Mouse (Mus musculus) lung, adult 2 months (tissue): ENCODE results near the gene Iqcn. TPM values are rescaled to one million over a fixed set of nuclear protein-coding genes. Genes with fewer than 3 reads are reported as not detected.

ENCODE experiments used
- DNase-seq: peaks from one replicate; pipeline ENCODE4 v3.0.0; 2022
- H3K4me1 ChIP-seq: fragments of 200-500 bp; 2 replicates; pipeline ENCODE4 v1.6.1; 2011; ENCODE audit warnings: low read length; ENCODE audit not compliant: control insufficient read depth, insufficient read depth
- H3K4me3 ChIP-seq: fragments of 200-500 bp; replicated peaks from 2 replicates; pipeline ENCODE3; 2011; ENCODE audit warnings: low read depth, mild to moderate bottlenecking, control low read depth, low read length; ENCODE audit errors: extremely low read depth
- CTCF ChIP-seq: fragments of 200-500 bp; IDR thresholded peaks from 2 replicates; pipeline ENCODE4 v1.5.1; 2011; ENCODE audit warnings: mild to moderate bottlenecking, low read length, control low read depth; ENCODE audit not compliant: insufficient read depth
- POLR2A ChIP-seq: fragments of 200-500 bp; IDR thresholded peaks from 2 replicates; pipeline ENCODE4 v1.6.1; 2011; ENCODE audit warnings: low read depth, mild to moderate bottlenecking, control low read depth, low read length, borderline replicate concordance; ENCODE audit errors: extremely low read depth
- WGBS: fragments of 180-500 bp; shearing (Covaris S2); methylation state at CpG from one replicate; pipeline ENCODE4 v1.1.7; 2018; 5-methylcytosine and 5-hydroxymethylcytosine counted together
- polyA plus RNA-seq: library from polyadenylated mRNA; depleted of rRNA; stranded (reverse); fragments of >200 nt; gene quantifications from 2 replicates; pipeline ENCODE4 v1.2.3, GENCODE M21; 2012

The Iqcn gene
- polyA plus RNA-seq, 1 experiment = not detected

GRCm38 (mm10) chr8:70750128-70750680 lies 46.9 kb downstream of the Iqcn start:
- no peak overlapping the region for H3K4me3 ChIP-seq
- no peak for TF ChIP-seq CTCF
- TF ChIP-seq POLR2A = no peak
- DNase-seq = no peak
- peaks cover 12% of the 10 kb centered on the region for H3K4me1 ChIP-seq
- WGBS = 81% methylated on average over 13 of the region's 13 CpGs

GRCm38 (mm10) chr8:70752000-70752764 lies 48.9 kb downstream of the Iqcn start:
- Histone ChIP-seq H3K4me1 (peaks cover 13% of the 10 kb centered on the region), H3K4me3 (no peak overlapping the region)
- peak; percentile 83 for DNase-seq
- peak; percentile 42; the same call in 1 of the 2 replicates for TF ChIP-seq CTCF
- no peak for TF ChIP-seq POLR2A
- WGBS = 11% methylated on average over 11 of the region's 11 CpGs

GRCm38 (mm10) chr8:70753151-70753550 lies 49.9 kb downstream of the Iqcn start:
- Histone ChIP-seq H3K4me1 (peaks cover 13% of the 10 kb centered on the region), H3K4me3 (peak overlapping the region; percentile 45)
- DNase-seq = peak; percentile 83
- 4% methylated on average over 21 of the region's 21 CpGs for WGBS
- TF ChIP-seq CTCF (no peak), POLR2A (peak; percentile 73; the same call in 1 of the 2 replicates)

GRCm38 (mm10) chr8:70754043-70754870 lies 51.0 kb downstream of the Iqcn start, which contains the start of gene Rab3a:
Gene Rab3a (plus strand): TSS chr8:70754679.
- WGBS = 6% methylated on average over 37 of the region's 37 CpGs
- H3K4me3 ChIP-seq = peak within 1 kb of the TSS; percentile 83
- H3K4me1 ChIP-seq = peaks cover 13% of the 10 kb centered on the region
- TF ChIP-seq POLR2A (peak; percentile 39; the same call in 1 of the 2 replicates), CTCF (no peak)
- DNase-seq = peak; percentile 93

- 9% methylated on average over 50 of the region's 50 CpGs for WGBS
- no peak for TF ChIP-seq CTCF
- no peak; the same call in 1 of the 2 replicates for TF ChIP-seq POLR2A
- peak overlapping the region; percentile 83 for H3K4me3 ChIP-seq
- DNase-seq = no peak
- peaks cover 19% of the 10 kb centered on the region for H3K4me1 ChIP-seq
Observed at GRCm38 (mm10) chr8:70754871-70755660, 51.8 kb downstream of the Iqcn start.

GRCm38 (mm10) chr8:70755661-70756475 lies 52.6 kb downstream of the Iqcn start:
- TF ChIP-seq POLR2A = no peak
- no peak for TF ChIP-seq CTCF
- DNase-seq = no peak
- WGBS = 81% methylated on average over 24 of the region's 24 CpGs
- H3K4me3 ChIP-seq = no peak overlapping the region
- H3K4me1 ChIP-seq = peaks cover 21% of the 10 kb centered on the region

- no peak for TF ChIP-seq CTCF
- TF ChIP-seq POLR2A = no peak
- WGBS = 87% methylated on average over 6 of the region's 6 CpGs
- H3K4me1 ChIP-seq = peaks cover 24% of the 10 kb centered on the region
- DNase-seq = no peak
- H3K4me3 ChIP-seq = no peak overlapping the region
Observed at GRCm38 (mm10) chr8:70756476-70757040, 53.3 kb downstream of the Iqcn start.
